Mouse (Mus musculus) C2C12 (cell line): ENCODE results near the gene Pdxk. TPM values are rescaled to one million over a fixed set of nuclear protein-coding genes. Genes with fewer than 3 reads are reported as not detected.

Experiments
- H3K27me3 ChIP-seq: one replicate; pipeline ENCODE4 v1.6.1; 2011; ENCODE audit not compliant: control insufficient read depth, insufficient read depth, insufficient read length
- H3K36me3 ChIP-seq: one replicate; pipeline ENCODE4 v1.6.1; 2011; ENCODE audit not compliant: control insufficient read depth, insufficient read depth
- H3K4me3 ChIP-seq: one replicate; pipeline ENCODE4 v1.5.1; 2011; ENCODE audit warnings: mild to moderate bottlenecking, control low read depth; ENCODE audit not compliant: poor library complexity, insufficient read depth, severe bottlenecking
- H3K79me2 ChIP-seq: one replicate; pipeline ENCODE4 v1.6.1; 2011; ENCODE audit not compliant: control insufficient read depth, insufficient read depth
- H3K79me3 ChIP-seq: one replicate; pipeline ENCODE4 v1.6.1; 2011; ENCODE audit warnings: low read depth, control low read depth
- H3ac ChIP-seq: one replicate; pipeline ENCODE3; 2011; ENCODE audit warnings: low read depth; ENCODE audit not compliant: control insufficient read depth, insufficient read length
- CEBPB ChIP-seq: IDR thresholded peaks from one replicate; pipeline ENCODE4 v1.6.1; 2011; ENCODE audit warnings: low read depth, mild to moderate bottlenecking, control low read depth, moderate library complexity
- CTCF ChIP-seq: IDR thresholded peaks from one replicate; pipeline ENCODE4 v1.5.1; 2011; ENCODE audit not compliant: control insufficient read depth, insufficient read depth, insufficient read length
- FOSL1 ChIP-seq: IDR thresholded peaks from one replicate; pipeline ENCODE4 v1.8.0; 2011; ENCODE audit warnings: mild to moderate bottlenecking, low read length; ENCODE audit not compliant: poor library complexity, insufficient read depth, severe bottlenecking
- MAX ChIP-seq: IDR thresholded peaks from one replicate; pipeline ENCODE4 v1.6.1; 2011; ENCODE audit warnings: mild to moderate bottlenecking, control low read depth
- MYOD1 ChIP-seq: IDR thresholded peaks from one replicate; pipeline ENCODE4 v1.6.1; 2011; ENCODE audit warnings: low read depth; ENCODE audit not compliant: control insufficient read depth, insufficient read length
- MYOG ChIP-seq: IDR thresholded peaks from one replicate; pipeline ENCODE4 v1.6.1; 2011; ENCODE audit not compliant: control insufficient read depth, insufficient read length; ENCODE audit errors: extremely low read depth
- USF1 ChIP-seq: IDR thresholded peaks from one replicate; pipeline ENCODE4 v1.6.1; 2011; ENCODE audit warnings: low read depth, mild to moderate bottlenecking, control low read depth, moderate library complexity
- polyA plus RNA-seq: library from polyadenylated mRNA; unstranded; fragments of >200 nt; fragmentation: generic; extraction: Trizol; gene quantifications from one replicate; pipeline ENCODE4 v1.2.1, GENCODE M21; 2012; ENCODE audit warnings: missing spikeins

The Pdxk gene
- polyA plus RNA-seq, 1 experiment, result 10.6 TPM

GRCm38 (mm10) chr10:78429180-78429579 is 35.6 kb downstream of the Pdxk start:
- peaks cover 16% of the 10 kb centered on the region for H3K79me2 ChIP-seq
- no peak overlapping the region for H3ac ChIP-seq
- H3K36me3 ChIP-seq, result peaks cover 26% of the 10 kb centered on the region
- TF ChIP-seq MYOG (no peak), MAX (no peak), CEBPB (peak; percentile 79)
- no peak overlapping the region for H3K4me3 ChIP-seq
- H3K79me3 ChIP-seq, result peaks cover 14% of the 10 kb centered on the region
- no peaks in the 10 kb centered on the region for H3K27me3 ChIP-seq

- Histone ChIP-seq H3K79me3 (peaks cover 14% of the 10 kb centered on the region), H3K27me3 (no peaks in the 10 kb centered on the region), H3K4me3 (no peak overlapping the region), H3ac (no peak overlapping the region), H3K36me3 (peaks cover 26% of the 10 kb centered on the region), H3K79me2 (peaks cover 16% of the 10 kb centered on the region)
- TF ChIP-seq CTCF, result no peak
- TF ChIP-seq FOSL1, result no peak
- no peak for TF ChIP-seq MYOD1
- TF ChIP-seq USF1, result no peak
- TF ChIP-seq MYOG, result no peak
- TF ChIP-seq MAX, result no peak
- no peak for TF ChIP-seq CEBPB
Observed at GRCm38 (mm10) chr10:78428070-78428469, 36.7 kb downstream of the Pdxk start.

DNA sequence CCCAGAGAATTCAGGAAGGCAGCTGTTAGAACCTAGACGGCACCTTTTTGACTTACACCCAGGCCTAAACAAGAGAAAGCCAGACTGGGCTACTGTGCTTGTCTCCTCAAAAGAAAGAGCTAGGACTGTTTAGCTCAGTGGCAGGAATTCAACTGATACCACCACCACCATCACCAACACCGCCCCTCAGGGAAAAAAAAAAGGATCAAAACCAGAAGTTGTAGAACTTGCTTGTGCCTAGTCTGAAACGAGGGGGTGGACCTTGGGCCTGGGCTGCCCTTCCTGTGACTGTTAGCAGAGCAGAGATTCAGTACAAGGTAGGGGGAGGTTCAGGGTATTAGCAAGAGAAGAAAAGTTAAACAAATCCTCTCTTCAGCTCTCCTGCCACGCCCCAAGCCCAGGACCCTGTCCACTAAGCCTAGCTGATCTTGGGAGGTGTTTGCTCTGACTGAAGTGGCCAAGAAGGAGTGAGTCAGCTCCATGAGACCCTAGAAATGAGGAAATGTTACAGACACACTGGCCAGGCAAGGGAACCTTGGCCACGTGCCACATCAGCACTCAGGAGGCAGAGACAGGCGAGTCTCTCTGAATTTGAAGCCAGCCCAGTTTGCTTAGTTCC is 38.5 kb downstream of the Pdxk start:
- H3K79me3 ChIP-seq, result peaks cover 14% of the 10 kb centered on the region

GRCm38 (mm10) chr10:78425181-78426041 is 39.4 kb downstream of the Pdxk start, which contains the start of gene Cstb:
TSS of gene Cstb (plus strand) at chr10:78425669.
- H3ac ChIP-seq, result peak within 1 kb of the TSS; percentile 99
- peaks cover 26% of the 10 kb centered on the region for H3K36me3 ChIP-seq
- TF ChIP-seq CTCF (no peak), USF1 (peak; percentile 88), MYOD1 (no peak), FOSL1 (no peak)
- H3K79me3 ChIP-seq, result peaks cover 14% of the 10 kb centered on the region
- no peaks in the 10 kb centered on the region for H3K27me3 ChIP-seq
- H3K79me2 ChIP-seq, result peaks cover 16% of the 10 kb centered on the region
- peak within 1 kb of the TSS; percentile 76 for H3K4me3 ChIP-seq

More for the DNA sequence above, 38.5 kb downstream of the Pdxk start:
- H3K27me3 ChIP-seq, result no peaks in the 10 kb centered on the region
- no peak for TF ChIP-seq CEBPB
- no peak for TF ChIP-seq MAX
- TF ChIP-seq USF1, result no peak
- TF ChIP-seq CTCF, result no peak
- no peak for TF ChIP-seq MYOD1
- TF ChIP-seq MYOG, result no peak
- no peak for TF ChIP-seq FOSL1
- H3K4me3 ChIP-seq, result peak overlapping the region; percentile 76
- H3K36me3 ChIP-seq, result peaks cover 26% of the 10 kb centered on the region
- H3ac ChIP-seq, result peak overlapping the region; percentile 99
- peaks cover 16% of the 10 kb centered on the region for H3K79me2 ChIP-seq

- H3K27me3 ChIP-seq, result no peaks in the 10 kb centered on the region
- peaks cover 16% of the 10 kb centered on the region for H3K79me2 ChIP-seq
- no peak for TF ChIP-seq FOSL1
- H3ac ChIP-seq, result no peak overlapping the region
- H3K36me3 ChIP-seq, result peaks cover 13% of the 10 kb centered on the region
- peaks cover 12% of the 10 kb centered on the region for H3K79me3 ChIP-seq
- no peak overlapping the region for H3K4me3 ChIP-seq
Observed at GRCm38 (mm10) chr10:78422614-78423013, 42.2 kb downstream of the Pdxk start.

- Histone ChIP-seq H3K79me2 (peaks cover 4% of the 10 kb centered on the region), H3K4me3 (no peak overlapping the region), H3K36me3 (no peaks in the 10 kb centered on the region), H3K79me3 (peaks cover under 1% of the 10 kb centered on the region), H3K27me3 (no peaks in the 10 kb centered on the region), H3ac (no peak overlapping the region)
- TF ChIP-seq MYOD1 (no peak), FOSL1 (no peak), CEBPB (no peak)
Observed at GRCm38 (mm10) chr10:78420929-78421328, 43.8 kb downstream of the Pdxk start.
